Mouse (Mus musculus) T-cell, adult 2 months (primary cell): ENCODE measurements around the gene Slamf8.
A peak's percentile ranks its signal among the peaks of the same experiment; 100 is the strongest.

ENCODE experiments used
- DNase-seq: peaks from one replicate; pipeline ENCODE4 v3.0.0; 2022; ENCODE audit warnings: low spot score

The Slamf8 gene

DNA sequence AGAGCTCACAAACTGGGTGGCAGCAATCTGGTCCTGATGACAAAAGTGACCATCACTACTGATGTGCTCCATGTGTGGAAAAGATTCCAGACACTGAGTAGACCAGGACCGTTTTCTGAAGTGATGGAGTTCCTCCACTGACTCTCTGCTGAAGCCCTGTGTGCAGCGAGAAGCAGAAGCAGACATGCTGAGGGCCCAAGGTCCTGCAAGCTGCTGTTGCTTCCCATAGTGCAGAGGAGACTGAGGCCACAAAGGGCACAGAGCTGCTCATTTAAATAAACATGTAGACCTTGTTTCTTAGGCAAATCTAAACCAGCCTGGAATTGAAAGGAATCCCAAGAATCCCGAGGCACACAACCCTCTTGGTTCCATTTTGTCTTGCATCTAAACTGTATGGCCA, 3.0 kb upstream of the Slamf8 start:
- DNase-seq: no peak

DNA sequence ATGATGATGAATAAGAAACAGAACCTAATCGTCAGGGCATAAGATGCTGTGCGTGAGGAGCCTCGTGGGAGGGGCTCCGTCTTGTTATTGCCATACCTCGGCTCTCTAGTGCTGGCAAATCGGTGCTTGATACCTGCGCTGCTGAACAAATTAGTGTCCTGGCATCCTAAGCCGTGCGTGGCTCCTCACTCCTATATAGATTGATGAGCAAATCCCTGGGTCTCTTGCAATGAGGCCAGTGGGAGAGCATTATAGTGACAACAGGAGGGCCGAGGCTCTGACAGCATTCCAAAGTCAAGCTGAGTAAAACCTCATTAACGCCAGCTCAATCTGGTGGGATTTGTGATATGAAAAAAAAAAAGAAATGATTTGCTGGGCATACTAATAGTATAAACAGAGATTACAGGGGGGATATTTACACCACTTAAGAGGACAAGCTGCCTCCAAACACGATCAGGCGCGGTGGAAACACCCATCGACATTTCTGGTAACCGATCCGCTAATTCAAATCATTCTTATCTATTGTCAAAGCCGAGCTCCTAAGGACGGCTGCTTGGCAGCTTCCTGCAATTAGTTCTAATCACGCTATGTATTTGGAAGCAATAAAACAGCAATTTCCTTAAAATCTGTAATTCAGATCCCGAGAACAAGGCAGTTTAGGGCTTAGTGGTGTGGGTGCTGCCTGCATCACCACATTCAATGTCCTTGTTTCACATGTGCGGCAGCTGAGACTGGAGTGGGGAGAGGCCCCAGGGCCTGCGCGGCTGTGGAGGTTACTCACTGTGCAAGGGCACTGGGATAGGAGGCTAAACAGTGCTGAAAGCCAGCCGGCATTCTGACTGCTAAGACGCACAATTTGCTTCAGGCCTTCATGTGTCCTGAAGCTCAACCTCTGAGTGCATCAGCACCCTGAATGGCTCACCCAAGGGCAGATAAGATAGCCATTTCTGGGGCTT, 4.5 kb downstream of the Slamf8 start:
- no peak for DNase-seq

DNA sequence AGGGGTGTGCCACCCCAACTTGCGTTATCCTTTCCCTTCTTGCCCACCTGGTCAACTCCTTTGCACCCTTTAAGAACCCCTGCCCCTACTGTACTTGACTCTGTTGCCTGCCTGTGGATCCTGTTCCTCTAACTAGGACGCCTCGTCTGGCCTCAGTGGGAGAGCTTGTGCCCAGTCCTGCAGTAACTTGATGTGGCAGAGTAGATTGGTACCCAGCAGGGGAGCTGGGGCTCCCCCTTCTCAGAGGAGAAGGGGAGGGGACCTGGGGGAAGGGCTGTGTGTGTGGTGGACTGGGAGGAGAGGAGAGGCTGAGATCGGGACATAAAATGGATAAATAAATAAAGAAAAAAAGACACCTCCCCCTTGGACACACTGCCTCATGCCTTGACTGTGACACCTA, 5.3 kb downstream of the Slamf8 start:
- DNase-seq: no peak

DNA sequence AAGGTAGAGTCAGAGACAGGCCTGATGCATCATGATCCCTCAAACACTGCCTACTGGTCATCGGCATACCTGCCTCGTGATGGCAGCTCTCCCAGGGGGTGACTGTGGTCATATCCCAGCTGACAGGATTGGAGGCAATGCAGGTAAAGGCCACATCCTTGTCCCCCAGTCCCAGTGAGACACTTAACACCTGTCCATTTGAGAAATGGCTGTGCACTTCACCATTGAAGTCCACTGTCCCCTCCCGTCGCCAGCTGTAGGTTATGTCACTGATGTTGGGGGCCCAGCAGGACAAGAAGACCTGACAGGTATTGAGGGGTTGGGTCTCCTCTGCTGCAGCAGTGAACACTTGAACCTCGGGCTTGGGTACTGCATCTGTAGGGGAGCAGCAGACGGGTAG, 6.1 kb downstream of the Slamf8 start:
- no peak for DNase-seq

DNA sequence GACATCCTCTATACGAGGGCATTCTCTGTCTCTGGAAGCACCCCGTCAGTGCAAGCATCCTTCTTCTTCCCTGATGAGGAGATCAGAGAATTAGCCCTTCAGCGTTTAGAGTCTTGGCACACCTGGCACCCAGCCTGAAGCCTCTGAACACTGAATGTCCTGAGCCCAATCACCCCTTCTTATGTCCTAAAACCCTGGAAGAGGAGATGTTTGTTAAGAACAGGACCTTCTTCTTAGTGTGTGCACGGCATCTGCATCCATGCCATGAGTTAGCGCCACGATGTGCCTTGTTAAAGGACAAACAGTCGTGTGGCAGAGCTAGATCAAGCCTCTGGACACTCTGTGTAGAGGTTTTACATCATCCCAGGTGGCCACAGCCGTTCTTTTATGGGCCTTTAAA, 7.9 kb downstream of the Slamf8 start:
- DNase-seq: no peak

DNA sequence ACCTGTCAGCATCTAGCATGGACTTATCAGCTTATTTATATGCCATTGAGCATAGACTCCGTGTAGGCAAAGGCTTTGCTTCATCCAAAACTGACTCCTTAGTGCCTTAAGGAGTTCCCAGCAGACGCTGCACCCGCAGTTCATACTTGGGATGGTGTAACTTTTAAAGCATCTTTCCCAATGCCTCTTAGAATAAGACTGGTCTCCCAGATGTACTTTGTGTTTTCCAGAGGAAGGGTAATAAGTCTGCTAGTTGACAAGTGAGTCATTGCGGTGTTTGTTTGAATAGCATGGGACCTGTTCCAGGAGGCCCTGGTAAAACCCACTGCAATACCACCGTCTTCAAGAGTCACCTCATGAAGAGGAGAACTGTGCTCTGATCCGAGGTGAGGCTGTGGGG, 10.3 kb downstream of the Slamf8 start:
- no peak for DNase-seq

DNA sequence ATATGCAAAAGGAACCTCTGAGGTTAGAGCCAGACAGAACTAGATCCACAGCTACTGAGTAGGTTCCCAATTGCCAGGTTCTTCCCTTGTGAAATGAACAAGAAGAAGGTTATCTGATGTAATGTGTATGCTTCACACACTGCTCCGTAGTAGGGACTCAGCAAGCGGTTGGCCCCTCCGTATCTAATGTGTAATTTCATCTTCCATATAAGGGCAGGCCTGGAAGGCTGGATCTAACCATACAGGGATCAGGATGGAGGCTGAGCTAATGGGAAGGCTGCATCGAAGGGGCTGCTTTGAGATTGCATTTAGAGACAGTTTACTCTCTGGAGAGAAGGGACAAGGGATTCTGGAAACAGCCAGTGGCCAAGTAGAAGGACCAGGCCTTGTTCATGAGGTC, 22.6 kb downstream of the Slamf8 start:
- DNase-seq: no peak

DNA sequence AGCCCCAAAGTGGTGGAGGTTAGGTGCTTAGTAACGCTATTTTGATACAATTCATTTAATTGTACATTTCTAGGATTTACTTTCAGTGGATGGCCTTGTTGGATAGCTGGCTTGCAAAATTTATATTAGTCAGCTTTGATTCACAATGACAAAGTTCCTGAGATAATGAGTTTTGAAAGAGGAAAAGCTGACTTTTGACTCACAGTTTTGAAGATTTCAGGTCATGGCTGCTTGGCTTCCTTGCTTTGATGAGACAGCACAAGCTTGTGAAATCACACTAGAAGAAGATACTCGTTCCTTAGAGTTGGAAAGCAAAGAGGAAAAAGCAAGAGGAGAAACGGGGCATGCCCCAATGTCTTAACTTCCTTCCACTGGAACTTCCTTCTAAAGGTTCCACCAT, 24.2 kb downstream of the Slamf8 start:
- no peak for DNase-seq

DNA sequence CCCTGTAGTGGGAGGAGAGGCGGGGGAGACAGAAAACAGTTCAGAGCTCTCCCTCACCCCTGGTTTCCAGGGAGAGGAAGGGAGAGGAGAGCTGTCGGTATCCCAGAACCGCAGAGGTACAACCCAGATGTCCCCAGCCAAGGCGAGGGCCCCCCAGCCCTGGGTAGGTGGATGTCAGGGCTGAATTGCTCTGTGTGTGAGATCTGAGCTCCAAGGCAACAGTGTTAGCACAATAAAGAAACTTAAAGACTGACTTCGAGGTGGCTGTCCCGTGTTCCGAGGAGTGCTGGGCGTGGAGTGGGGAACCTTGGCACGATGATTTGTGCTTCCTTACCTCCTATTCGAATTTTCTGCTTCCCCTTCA, 26.9 kb downstream of the Slamf8 start:
- no peak for DNase-seq

DNA sequence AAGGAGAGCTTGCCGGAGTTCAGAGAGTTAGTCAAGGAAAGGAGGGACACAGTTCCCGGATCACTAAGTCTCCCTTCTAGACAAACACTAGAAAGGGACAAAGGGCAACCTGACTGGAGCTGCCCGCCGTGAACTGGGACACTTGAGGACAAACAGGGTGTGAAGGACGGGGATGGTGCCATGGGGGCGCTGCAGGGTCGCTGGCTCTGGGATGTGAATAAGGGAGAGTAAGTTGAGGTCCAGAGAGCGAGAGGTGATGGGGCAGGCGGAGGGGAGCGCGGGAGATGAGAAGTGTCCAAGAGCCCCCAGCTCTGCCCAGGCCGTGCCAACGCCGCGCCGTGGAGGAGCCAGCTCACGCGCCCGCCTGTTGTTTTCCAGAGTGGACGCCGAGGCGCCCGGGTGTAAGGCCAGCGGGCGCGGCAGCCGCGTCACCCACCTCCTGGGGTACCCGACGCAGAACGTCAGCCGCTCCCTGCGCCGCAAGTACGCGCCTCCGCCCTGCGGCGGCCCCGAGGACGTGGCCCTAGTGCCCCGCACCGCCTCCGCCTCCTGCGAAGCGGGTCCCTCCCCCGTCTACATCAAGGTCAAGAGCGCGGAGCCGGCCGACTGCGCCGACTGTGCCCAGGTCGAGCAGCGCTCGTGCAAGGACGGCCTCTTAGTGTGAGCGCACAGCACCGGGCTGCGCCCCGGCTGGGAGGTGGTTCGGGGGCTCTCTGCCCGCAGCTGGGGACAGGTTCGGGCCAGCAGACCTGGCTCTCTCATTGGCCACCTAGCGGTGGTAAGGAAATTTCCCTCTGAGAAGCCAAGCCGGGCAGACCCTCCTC, 27.5 kb downstream of the Slamf8 start:
- DNase-seq: peak; percentile 62

DNA sequence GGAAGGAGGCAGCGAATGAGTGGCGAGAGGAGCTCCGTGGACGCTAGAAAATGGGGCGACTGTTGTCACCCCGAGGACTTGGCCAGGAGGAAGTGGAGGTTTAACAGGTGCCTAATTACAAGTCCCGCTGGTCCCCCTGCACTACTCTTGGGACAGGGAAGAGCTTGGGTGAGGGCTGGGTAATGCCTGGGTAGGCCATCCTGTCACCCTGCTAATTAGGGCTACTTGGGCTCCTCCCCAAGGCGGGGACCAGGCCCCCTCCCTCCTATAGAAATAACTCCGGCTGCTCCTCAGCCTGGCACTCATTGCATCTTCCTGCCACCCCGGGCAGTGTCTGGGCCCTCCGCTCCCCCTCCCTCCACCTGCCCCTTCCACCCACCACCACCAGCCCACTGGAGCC, 34.7 kb downstream of the Slamf8 start, which contains the start of gene Vsig8:
TSS of gene Vsig8 (plus strand) at position 301 of the 400 bp plus-strand sequence.
- no peak for DNase-seq

DNA sequence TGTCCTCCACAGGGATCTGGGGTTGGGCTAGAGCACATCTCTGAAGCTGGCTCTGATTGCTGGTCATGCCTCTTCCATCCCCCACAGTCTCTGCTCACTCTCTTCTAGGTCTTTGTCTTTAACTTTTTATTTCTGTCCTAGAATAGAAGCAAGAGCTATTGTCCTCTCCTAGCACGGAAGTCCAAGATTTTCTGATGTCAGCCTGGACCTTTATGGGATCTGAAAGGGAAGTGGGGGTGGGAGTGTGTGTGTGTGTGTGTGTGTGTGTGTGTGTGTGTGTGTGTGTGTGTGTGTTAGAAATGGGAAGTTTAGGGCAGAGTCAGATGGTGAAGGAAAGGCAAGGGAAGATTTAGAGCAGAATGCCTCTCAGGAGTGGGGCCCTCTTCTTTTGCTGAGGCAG, 37.7 kb downstream of the Slamf8 start:
- DNase-seq: no peak

DNA sequence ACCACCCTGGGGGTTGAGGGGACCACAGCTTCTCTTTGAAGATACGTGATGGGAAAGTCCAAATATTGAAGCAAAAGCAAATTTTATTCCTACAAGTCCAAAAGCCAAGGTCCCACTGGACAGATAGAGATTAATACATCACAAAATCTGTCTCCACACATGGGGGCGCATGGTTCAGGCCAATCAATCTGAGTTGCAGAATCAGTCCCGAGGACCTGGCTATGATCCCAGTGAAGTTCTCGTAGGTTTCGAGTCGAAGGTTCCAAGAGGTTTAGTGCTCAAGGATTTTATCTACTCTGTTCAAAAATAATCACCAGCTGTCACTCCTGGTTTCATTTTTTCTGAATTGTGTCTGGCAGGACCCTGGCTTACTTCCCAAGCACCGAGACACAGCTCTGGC, 39.4 kb downstream of the Slamf8 start:
- no peak for DNase-seq

DNA sequence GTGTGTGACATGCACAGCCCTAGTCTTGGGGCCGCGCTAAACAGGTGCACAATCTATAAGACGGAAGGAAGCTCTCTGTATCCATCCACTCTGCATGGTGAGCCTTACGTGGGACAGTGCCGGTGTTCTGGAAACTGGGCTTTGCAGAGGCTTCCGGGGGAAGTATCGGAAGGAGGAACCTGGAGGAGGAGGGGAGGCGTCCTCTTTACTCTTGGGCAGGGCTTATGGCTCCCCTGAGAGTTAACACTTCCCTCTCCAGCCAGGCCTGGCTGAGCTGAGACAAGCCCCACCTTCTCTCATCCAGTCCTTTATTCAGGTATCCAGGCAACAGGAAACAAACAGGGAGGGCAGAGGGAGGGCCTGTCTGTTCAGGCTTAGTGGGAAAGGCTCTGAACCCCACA, 39.8 kb downstream of the Slamf8 start:
- peak; percentile 54 for DNase-seq

DNA sequence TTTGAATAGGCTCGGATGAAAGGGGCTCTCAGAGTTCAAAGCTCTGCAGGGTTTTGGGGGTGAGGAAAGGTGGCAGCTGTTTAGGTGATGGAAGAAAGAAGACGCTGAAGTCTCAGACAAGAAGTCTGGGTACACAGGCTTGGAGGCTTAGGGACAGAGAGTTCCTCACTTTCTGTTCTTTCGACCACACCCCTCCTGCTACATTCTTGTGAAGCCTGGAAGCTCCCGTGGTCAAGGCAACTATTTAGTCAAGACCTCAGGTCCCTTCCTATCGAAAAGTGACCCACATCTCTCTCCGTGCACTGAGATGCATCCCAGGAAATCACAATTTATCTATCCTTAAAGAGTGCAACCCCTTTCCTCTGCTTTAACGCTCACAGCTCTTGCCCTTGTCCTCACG, 40.7 kb downstream of the Slamf8 start:
- no peak for DNase-seq

DNA sequence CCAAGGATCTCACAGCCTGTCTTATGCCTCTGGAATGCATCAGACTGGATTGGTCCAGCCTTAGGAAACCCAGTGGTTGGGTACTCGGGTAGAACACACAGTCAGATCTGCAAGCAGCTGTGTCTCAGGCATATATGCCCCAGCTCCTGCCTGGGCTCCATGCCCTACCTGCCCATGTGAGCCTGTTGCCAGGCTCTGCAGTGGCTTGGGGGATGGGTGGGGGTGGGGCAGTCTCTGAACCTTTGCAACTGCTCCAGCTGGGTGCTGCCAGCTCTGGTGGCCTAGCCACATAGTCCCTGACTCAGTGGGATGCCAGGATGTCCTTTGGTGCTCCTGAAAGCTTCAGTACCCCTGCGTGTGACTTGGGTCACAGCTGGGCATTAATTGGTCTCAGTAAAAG, 41.1 kb downstream of the Slamf8 start:
- DNase-seq: no peak

DNA sequence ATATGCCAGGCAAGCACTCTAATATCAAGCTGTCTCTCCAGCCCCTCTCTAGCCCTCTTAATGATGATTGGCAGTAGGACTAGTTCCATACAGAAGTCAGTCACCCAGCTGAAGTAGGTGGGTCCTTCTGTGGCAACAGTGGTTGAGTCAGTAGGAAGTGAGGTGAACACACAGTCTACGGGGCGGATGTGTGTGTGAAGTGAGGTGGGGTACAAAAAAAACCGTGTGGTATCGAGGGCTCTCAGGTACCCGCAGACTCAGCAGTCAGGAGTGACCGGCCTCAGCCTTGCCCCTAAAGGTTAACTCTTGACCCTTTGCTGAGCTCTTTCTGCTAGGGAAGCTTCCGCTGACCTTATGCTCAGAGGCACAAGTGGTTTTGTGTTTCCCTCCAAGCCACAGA, 41.9 kb downstream of the Slamf8 start:
- DNase-seq: peak; percentile 58

DNA sequence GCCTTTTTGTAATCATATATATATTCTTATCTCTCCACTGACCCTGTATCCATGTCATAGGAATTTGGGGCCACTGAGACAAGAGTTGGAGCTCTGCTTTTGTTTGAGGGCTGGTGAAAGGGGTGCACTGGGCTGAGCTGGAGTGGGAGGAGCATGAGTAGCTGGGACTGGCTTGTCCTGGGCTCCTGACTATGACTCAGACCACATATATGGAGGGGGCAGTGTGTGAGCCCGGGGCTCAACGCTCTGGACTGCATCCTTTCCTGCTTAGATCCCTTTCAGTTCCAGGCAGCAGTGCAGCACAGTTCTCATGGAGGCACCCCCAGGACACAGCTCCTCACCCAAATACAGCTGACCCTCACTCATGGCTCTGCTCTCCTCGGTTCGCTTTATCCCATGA, 44.3 kb downstream of the Slamf8 start:
- DNase-seq: no peak

DNA sequence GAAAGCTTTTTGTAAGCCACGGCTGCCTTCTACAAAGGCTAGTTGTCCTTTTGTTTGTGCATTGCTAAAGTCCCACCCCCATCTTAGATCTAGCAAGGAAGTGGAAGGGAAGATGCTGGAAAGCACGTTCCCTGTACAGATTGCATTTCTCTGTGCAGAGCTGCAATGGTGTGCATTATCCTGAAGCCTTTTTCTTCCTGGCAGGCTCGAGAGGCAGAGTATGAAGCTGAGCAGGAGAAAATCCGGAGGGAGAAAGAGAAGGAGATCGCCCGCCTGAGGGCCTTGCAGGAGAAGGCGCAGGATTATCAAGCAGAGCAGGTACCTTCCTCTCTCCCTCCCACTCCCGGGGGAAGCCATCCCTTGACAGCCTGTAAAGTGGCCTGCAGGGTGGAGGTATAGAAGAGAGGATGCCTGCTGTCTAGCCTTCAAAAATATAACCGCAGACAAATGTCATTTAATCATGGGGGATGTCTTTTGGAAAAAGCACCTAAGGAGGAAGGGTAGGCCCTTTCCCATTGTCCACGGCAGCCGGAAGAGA, 50.0 kb downstream of the Slamf8 start:
- DNase-seq: no peak

DNA sequence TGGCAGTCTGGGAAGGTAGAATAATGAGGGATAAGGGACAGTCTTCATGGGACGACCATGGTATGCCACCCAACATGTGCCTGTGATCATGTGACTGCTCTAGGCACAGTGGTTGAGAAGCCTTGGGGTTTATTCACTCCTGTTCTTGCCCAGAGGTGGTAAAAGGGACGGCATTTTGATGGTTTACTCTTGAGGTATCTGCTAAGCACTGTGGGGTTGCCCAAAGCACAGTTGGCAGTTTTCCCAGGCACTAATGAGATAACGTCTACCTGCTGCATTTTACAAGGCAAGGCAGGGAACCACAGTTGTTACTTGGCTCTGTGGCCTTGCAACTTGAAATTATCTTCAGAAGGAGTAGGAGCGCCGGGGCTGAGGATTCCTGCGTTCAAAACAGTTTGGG, 50.5 kb downstream of the Slamf8 start:
- DNase-seq: no peak

DNA sequence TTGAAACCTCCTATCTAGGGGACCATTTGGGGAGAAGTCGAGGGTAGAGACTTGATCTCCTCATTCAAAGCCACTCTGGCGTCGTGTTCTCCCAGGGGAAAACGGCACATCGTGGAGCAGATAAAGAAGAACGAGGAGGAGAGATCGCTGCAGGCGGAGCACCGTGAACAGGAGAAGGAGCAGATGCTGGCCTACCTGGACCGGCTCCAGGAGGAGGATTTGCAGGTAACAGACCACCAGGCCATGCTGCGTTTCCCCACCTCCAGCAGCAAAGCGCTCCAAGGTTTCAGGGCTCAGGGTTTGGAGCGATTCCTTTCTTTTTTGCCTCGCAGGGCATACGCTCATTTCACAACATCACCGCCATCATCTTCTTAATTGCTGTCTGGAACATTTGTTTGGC, 55.3 kb downstream of the Slamf8 start:
- no peak for DNase-seq

DNA sequence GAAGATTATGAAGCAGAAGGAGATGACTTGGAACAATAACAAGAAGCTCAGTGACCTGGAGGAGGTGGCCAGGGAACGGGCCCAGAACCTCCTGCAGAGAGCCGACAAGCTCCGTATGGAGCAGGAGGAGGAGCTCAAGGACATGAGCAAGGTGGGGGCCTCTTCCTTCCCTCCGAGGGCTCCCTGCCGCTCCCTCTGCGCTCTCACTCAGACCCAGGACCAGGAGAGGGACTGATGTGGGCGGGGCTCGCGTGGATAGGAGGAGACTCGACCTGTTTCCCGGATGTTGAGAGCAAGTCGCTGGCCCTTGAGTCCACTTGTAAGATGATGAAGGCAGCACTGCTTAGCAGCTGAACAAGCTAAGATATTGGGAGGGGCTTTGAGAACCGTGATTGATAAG, 57.8 kb downstream of the Slamf8 start:
- no peak for DNase-seq
